Mouse (Mus musculus) layer of hippocampus, postnatal 10 days (tissue): ENCODE data around the gene Mapre3. TPM values are rescaled to one million over a fixed set of nuclear protein-coding genes. Genes with fewer than 3 reads are reported as not detected.

ENCODE experiments used
- DNase-seq, 2 experiments: peaks; one replicate each; pipeline ENCODE4 v3.0.0; 2021; ENCODE audit warnings: low spot score in 2 of 2
- total RNA-seq, 2 experiments: library from RNA; stranded (reverse); gene quantifications; 2 replicates each; pipeline ENCODE4 v1.2.3; 2021

Gene Mapre3
- total RNA-seq, 2 experiments from 2014 or later = 202 to 212 TPM

- DNase-seq = no peak
These were observed 101.0 kb downstream of the Mapre3 start for GRCm38 (mm10) chr5:30915456-30915855.

Other genes with a start within 250 kb of the Mapre3 start
- 10 to 100 TPM; 10.3 to 11.6 TPM for gene Kcnk3, start 226.5 kb upstream of the Mapre3 start, total RNA-seq
- 10 to 100 TPM; 29.0 TPM for gene Slc35f6, start 166.7 kb upstream of the Mapre3 start, total RNA-seq
- gene Cenpa, start 147.9 kb upstream of the Mapre3 start, total RNA-seq = 10 to 100 TPM in 1 of 2 experiments, 1 to 10 TPM in 1; 9.3 to 10.4 TPM
- gene Dpysl5, start 103.1 kb upstream of the Mapre3 start, total RNA-seq = 100 to 1,000 TPM; 321 to 327 TPM
- gene Tmem214, start 53.4 kb downstream of the Mapre3 start, total RNA-seq = 10 to 100 TPM; 64.5 to 66.9 TPM
- 10 to 100 TPM; 23.0 to 25.6 TPM for gene Agbl5, start 74.1 kb downstream of the Mapre3 start, total RNA-seq
- 10 to 100 TPM; 91.7 to 98.2 TPM for gene Ost4, start 93.1 kb downstream of the Mapre3 start, total RNA-seq
- 1 to 10 TPM; 5.7 to 6.5 TPM for gene Emilin1, start 98.8 kb downstream of the Mapre3 start, total RNA-seq
- gene Khk, start 106.8 kb downstream of the Mapre3 start, total RNA-seq = 10 to 100 TPM in 1 of 2 experiments, 1 to 10 TPM in 1; 8.0 to 12.7 TPM
- 10 to 100 TPM; 39.6 to 43.0 TPM for gene Cgref1, start 130.9 kb downstream of the Mapre3 start, total RNA-seq
- 100 to 1,000 TPM; 116 to 125 TPM for gene Preb, start 145.7 kb downstream of the Mapre3 start, total RNA-seq
- gene Tcf23, start 154.0 kb downstream of the Mapre3 start, total RNA-seq = not detected
- gene Atraid, start 233.7 kb downstream of the Mapre3 start, total RNA-seq = 10 to 100 TPM; 80.1 to 86.1 TPM
- gene Slc5a6, start 234.3 kb downstream of the Mapre3 start, total RNA-seq = 10 to 100 TPM; 14.2 to 16.6 TPM
- 10 to 100 TPM; 21.2 to 23.2 TPM for gene Cad, start 240.1 kb downstream of the Mapre3 start, total RNA-seq